Mouse (Mus musculus) myocyte (in vitro differentiated cells): ENCODE measurements around the gene Ddx23. TPM values are rescaled to one million over a fixed set of nuclear protein-coding genes. Genes with fewer than 3 reads are reported as not detected.
A peak's percentile ranks its signal among the peaks of the same experiment; 100 is the strongest.

Source experiments
- H3K27me3 ChIP-seq: one replicate; pipeline ENCODE4 v1.6.1; 2011; ENCODE audit not compliant: control insufficient read depth, insufficient read depth, insufficient read length
- H3K36me3 ChIP-seq: one replicate; pipeline ENCODE4 v1.6.1; 2011; ENCODE audit not compliant: control insufficient read depth, insufficient read depth
- H3K4me2 ChIP-seq: one replicate; pipeline ENCODE4 v1.6.1; 2011; ENCODE audit warnings: low read depth, control low read depth
- H3K4me3 ChIP-seq: one replicate; pipeline ENCODE4 v1.5.1; 2011; ENCODE audit warnings: mild to moderate bottlenecking, control low read depth, moderate library complexity
- H3K79me2 ChIP-seq: one replicate; pipeline ENCODE4 v1.6.1; 2011; ENCODE audit not compliant: control insufficient read depth, insufficient read depth
- H3ac ChIP-seq: one replicate; pipeline ENCODE4 v1.6.1; 2011; ENCODE audit not compliant: control insufficient read depth, insufficient read length
- CEBPB ChIP-seq: IDR thresholded peaks from 2 replicates; pipeline ENCODE4 v1.6.1; 2011; ENCODE audit warnings: mild to moderate bottlenecking, moderate library complexity; ENCODE audit not compliant: poor library complexity, insufficient read depth, severe bottlenecking
- E2F4 ChIP-seq: IDR thresholded peaks from one replicate; pipeline ENCODE4 v1.6.1; 2011; ENCODE audit warnings: mild to moderate bottlenecking, control low read depth, moderate library complexity; ENCODE audit not compliant: insufficient read depth
- MAX ChIP-seq: IDR thresholded peaks from one replicate; pipeline ENCODE4 v1.6.1; 2011; ENCODE audit warnings: low read depth, mild to moderate bottlenecking, control low read depth
- MYOD1 ChIP-seq, 3 experiments: IDR thresholded peaks; one replicate each; pipeline ENCODE4 v1.6.1; 2011; ENCODE audit warnings: control low read depth in 2 of 3, low read depth in 2 of 3, mild to moderate bottlenecking in 2 of 3, moderate library complexity in 1 of 3; ENCODE audit not compliant: insufficient read length in 2 of 3, control insufficient read depth in 1 of 3
- MYOG ChIP-seq, 3 experiments: IDR thresholded peaks; one replicate each; pipeline ENCODE4 v1.6.1; 2011; ENCODE audit warnings: control low read depth in 2 of 3, low read depth in 2 of 3, mild to moderate bottlenecking in 2 of 3; ENCODE audit not compliant: insufficient read length in 2 of 3, control insufficient read depth in 1 of 3, insufficient read depth in 1 of 3
- POLR2A ChIP-seq: IDR thresholded peaks from one replicate; pipeline ENCODE4 v1.6.1; 2011; ENCODE audit warnings: low read depth, mild to moderate bottlenecking, control low read depth, moderate library complexity; ENCODE audit not compliant: insufficient read length
- POLR2AphosphoS2 ChIP-seq: IDR thresholded peaks from one replicate; pipeline ENCODE4 v1.6.1; 2011; ENCODE audit warnings: low read depth, control low read depth; ENCODE audit not compliant: insufficient read length
- REST ChIP-seq: IDR thresholded peaks from one replicate; pipeline ENCODE4 v1.6.1; 2011; ENCODE audit warnings: mild to moderate bottlenecking, control low read depth, moderate library complexity; ENCODE audit not compliant: insufficient read depth, insufficient read length
- SRF ChIP-seq: IDR thresholded peaks from one replicate; pipeline ENCODE4 v1.6.1; 2011; ENCODE audit warnings: low read depth; ENCODE audit not compliant: control insufficient read depth, insufficient read length
- TCF12 ChIP-seq: IDR thresholded peaks from one replicate; pipeline ENCODE4 v1.6.1; 2011; ENCODE audit warnings: mild to moderate bottlenecking, control low read depth; ENCODE audit not compliant: poor library complexity, insufficient read depth, severe bottlenecking
- TCF3 ChIP-seq: IDR thresholded peaks from one replicate; pipeline ENCODE4 v1.6.1; 2011; ENCODE audit warnings: low read depth, control low read depth; ENCODE audit not compliant: insufficient read length
- polyA plus RNA-seq: library from polyadenylated mRNA; unstranded; fragments of >200 nt; fragmentation: generic; extraction: Trizol; gene quantifications from one replicate; pipeline ENCODE4 v1.2.1, GENCODE M21; 2012; ENCODE audit warnings: missing spikeins

The Ddx23 gene
- polyA plus RNA-seq, 1 experiment, result 102 TPM

- no peaks in the 10 kb centered on the region for H3K79me2 ChIP-seq
- H3K36me3 ChIP-seq, result peaks cover 61% of the 10 kb centered on the region
- TF ChIP-seq CEBPB (no peak), MAX (no peak), TCF3 (no peak), E2F4 (no peak), MYOG (IDR thresholded peaks at IDR 0.05; ENCODE audit: control insufficient read depth in 1 of 3, insufficient read depth in 1 of 3, insufficient read length in 2 of 3, low read depth in 2 of 3) (no peak), MYOD1 (IDR thresholded peaks at IDR 0.05; ENCODE audit: control insufficient read depth in 1 of 3, insufficient read length in 2 of 3, low read depth in 2 of 3) (no peak)
- H3K4me3 ChIP-seq, result no peak overlapping the region
- no peak overlapping the region for H3K4me2 ChIP-seq
- no peak overlapping the region for H3ac ChIP-seq
- no peaks in the 10 kb centered on the region for H3K27me3 ChIP-seq
Measured at GRCm38 (mm10) chr15:98648071-98648470, 14.6 kb downstream of the Ddx23 start.

- H3K27me3 ChIP-seq, result no peaks in the 10 kb centered on the region
- H3K36me3 ChIP-seq, result peaks cover 61% of the 10 kb centered on the region
- no peak overlapping the region for H3K4me3 ChIP-seq
- no peak overlapping the region for H3ac ChIP-seq
- TF ChIP-seq TCF3, result no peak
- no peak for TF ChIP-seq CEBPB
- TF ChIP-seq MYOG (IDR thresholded peaks at IDR 0.05; ENCODE audit: control insufficient read depth in 1 of 3, insufficient read depth in 1 of 3, insufficient read length in 2 of 3, low read depth in 2 of 3), result no peak
- no peak for TF ChIP-seq TCF12
- H3K4me2 ChIP-seq, result no peak overlapping the region
- no peaks in the 10 kb centered on the region for H3K79me2 ChIP-seq
Measured at GRCm38 (mm10) chr15:98647308-98647707, 15.4 kb downstream of the Ddx23 start.

- H3K79me2 ChIP-seq, result no peaks in the 10 kb centered on the region
- no peak overlapping the region for H3ac ChIP-seq
- H3K36me3 ChIP-seq, result peaks cover 62% of the 10 kb centered on the region
- H3K4me2 ChIP-seq, result no peak overlapping the region
- H3K4me3 ChIP-seq, result no peak overlapping the region
- no peaks in the 10 kb centered on the region for H3K27me3 ChIP-seq
- TF ChIP-seq POLR2A, result peak; percentile 10
- no peak for TF ChIP-seq TCF12
- no peak for TF ChIP-seq MAX
- no peak for TF ChIP-seq CEBPB
- TF ChIP-seq REST, result no peak
- TF ChIP-seq SRF, result peak; percentile 11
- TF ChIP-seq MYOG (IDR thresholded peaks at IDR 0.05; ENCODE audit: control insufficient read depth in 1 of 3, insufficient read depth in 1 of 3, insufficient read length in 2 of 3, low read depth in 2 of 3), result no peak
- TF ChIP-seq POLR2AphosphoS2, result peak; percentile 32
- no peak for TF ChIP-seq TCF3
Measured at GRCm38 (mm10) chr15:98646737-98647136, 16.0 kb downstream of the Ddx23 start.

- Histone ChIP-seq H3K4me2 (no peak overlapping the region), H3K79me2 (no peaks in the 10 kb centered on the region), H3ac (no peak overlapping the region), H3K4me3 (no peak overlapping the region), H3K27me3 (no peaks in the 10 kb centered on the region), H3K36me3 (peaks cover 55% of the 10 kb centered on the region)
- TF ChIP-seq POLR2AphosphoS2 (peak; percentile 67), SRF (no peak), MYOG (IDR thresholded peaks at IDR 0.05; ENCODE audit: control insufficient read depth in 1 of 3, insufficient read depth in 1 of 3, insufficient read length in 2 of 3, low read depth in 2 of 3) (no peak), CEBPB (no peak), REST (no peak), E2F4 (no peak), TCF12 (no peak), POLR2A (peak; percentile 42)
Measured at GRCm38 (mm10) chr15:98645057-98646026, 17.4 kb downstream of the Ddx23 start.

GRCm38 (mm10) chr15:98644406-98644805 lies 18.3 kb downstream of the Ddx23 start:
- TF ChIP-seq POLR2AphosphoS2 (peak; percentile 65), TCF12 (no peak)
- H3K4me2 ChIP-seq, result no peak overlapping the region
- peaks cover 46% of the 10 kb centered on the region for H3K36me3 ChIP-seq
- H3K79me2 ChIP-seq, result no peaks in the 10 kb centered on the region
- no peak overlapping the region for H3ac ChIP-seq
- no peak overlapping the region for H3K4me3 ChIP-seq
- H3K27me3 ChIP-seq, result no peaks in the 10 kb centered on the region
